Mouse (Mus musculus) kidney, adult 2 months (tissue): ENCODE results near the gene Donson. TPM values are rescaled to one million over a fixed set of nuclear protein-coding genes. Genes with fewer than 3 reads are reported as not detected.

ENCODE experiments used
- DNase-seq: peaks from one replicate; pipeline ENCODE4 v3.0.0; 2021
- H3K27ac ChIP-seq: fragments of 200-500 bp; 2 replicates; pipeline ENCODE4 v1.5.1; 2012; ENCODE audit warnings: low read depth, low read length, control low read depth, inconsistent platforms; ENCODE audit not compliant: insufficient read depth
- H3K27me3 ChIP-seq: fragments of 200-500 bp; replicated peaks from 2 replicates; pipeline ENCODE4 v1.6.1; 2012; ENCODE audit warnings: mild to moderate bottlenecking, moderate library complexity, low read length, inconsistent platforms; ENCODE audit not compliant: control insufficient read depth, insufficient read depth
- H3K36me3 ChIP-seq: fragments of 200-500 bp; 2 replicates; pipeline ENCODE4 v1.6.1; 2012; ENCODE audit warnings: mild to moderate bottlenecking, moderate library complexity, low read length, inconsistent platforms; ENCODE audit not compliant: control insufficient read depth, insufficient read depth
- H3K4me1 ChIP-seq: fragments of 200-500 bp; 2 replicates; pipeline ENCODE4 v1.6.1; 2011; ENCODE audit warnings: low read length; ENCODE audit not compliant: control insufficient read depth, insufficient read depth
- H3K4me3 ChIP-seq: fragments of 200-500 bp; 2 replicates; pipeline ENCODE4 v1.5.1; 2011; ENCODE audit warnings: mild to moderate bottlenecking, low read depth, low read length, control low read depth; ENCODE audit not compliant: insufficient read depth
- CTCF ChIP-seq: fragments of 200-500 bp; conservative IDR thresholded peaks from 2 replicates; pipeline ENCODE4 v1.5.1; 2011; ENCODE audit warnings: low read depth, mild to moderate bottlenecking, control low read depth, low read length, moderate library complexity, mixed read lengths; ENCODE audit not compliant: insufficient read depth, insufficient read length
- POLR2A ChIP-seq: fragments of 200-500 bp; IDR thresholded peaks from one replicate; pipeline ENCODE4 v1.6.1; 2011; ENCODE audit warnings: low read depth, low read length, control low read depth
- WGBS: fragments of 180-500 bp; shearing (Covaris S2); methylation state at CpG from one replicate; pipeline ENCODE4 v1.1.7; 2018; 5-methylcytosine and 5-hydroxymethylcytosine counted together
- polyA plus RNA-seq: library from polyadenylated mRNA; depleted of rRNA; stranded (reverse); fragments of >200 nt; gene quantifications from 2 replicates; pipeline ENCODE4 v1.2.3, GENCODE M21; 2012

Gene Donson
- polyA plus RNA-seq, 1 experiment = 2.3 TPM

- Histone ChIP-seq H3K4me1 (no peaks in the 10 kb centered on the region), H3K27me3 (no peaks in the 10 kb centered on the region), H3K4me3 (no peak overlapping the region), H3K27ac (no peak overlapping the region), H3K36me3 (peaks cover 8% of the 10 kb centered on the region)
- 94% methylated on average over 8 of the region's 8 CpGs for WGBS
- no peak for DNase-seq
- TF ChIP-seq POLR2A (no peak), CTCF (no peak)
Observed at GRCm38 (mm10) chr16:91640171-91640570, 48.4 kb downstream of the Donson start.

- WGBS = 94% methylated on average over 2 of the region's 2 CpGs
- H3K27me3 ChIP-seq = no peaks in the 10 kb centered on the region
- no peak overlapping the region for H3K4me3 ChIP-seq
- H3K4me1 ChIP-seq = no peaks in the 10 kb centered on the region
- TF ChIP-seq POLR2A = no peak
- TF ChIP-seq CTCF = no peak
- H3K27ac ChIP-seq = no peak overlapping the region
- peaks cover 8% of the 10 kb centered on the region for H3K36me3 ChIP-seq
- DNase-seq = no peak
Observed at GRCm38 (mm10) chr16:91639636-91640035, 48.9 kb downstream of the Donson start.

DNA sequence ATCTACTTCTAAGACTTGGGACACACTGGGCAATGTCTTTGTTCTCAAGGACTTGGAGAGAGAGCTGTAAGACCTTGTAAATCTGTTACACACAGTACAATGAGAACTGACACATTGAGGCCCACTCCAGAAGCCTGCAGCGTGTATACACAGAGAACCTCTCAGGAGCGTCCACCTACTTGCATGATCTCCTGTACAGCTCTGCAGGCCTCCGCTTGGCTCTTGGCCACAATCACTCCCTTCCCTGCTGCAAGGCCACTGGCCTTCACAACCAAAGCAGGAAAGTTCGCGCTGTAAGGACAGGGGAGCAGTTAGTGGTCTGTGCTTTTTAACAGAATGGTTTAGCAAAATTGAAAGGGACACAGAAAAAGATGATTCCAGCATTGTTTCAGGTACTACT is 49.4 kb downstream of the Donson start:
- H3K27me3 ChIP-seq = no peaks in the 10 kb centered on the region
- DNase-seq = no peak
- no peaks in the 10 kb centered on the region for H3K4me1 ChIP-seq
- H3K4me3 ChIP-seq = no peak overlapping the region
- TF ChIP-seq POLR2A (no peak), CTCF (no peak)
- no peak overlapping the region for H3K27ac ChIP-seq
- WGBS = 94% methylated on average over 5 of the region's 5 CpGs
- peaks cover 8% of the 10 kb centered on the region for H3K36me3 ChIP-seq

DNA sequence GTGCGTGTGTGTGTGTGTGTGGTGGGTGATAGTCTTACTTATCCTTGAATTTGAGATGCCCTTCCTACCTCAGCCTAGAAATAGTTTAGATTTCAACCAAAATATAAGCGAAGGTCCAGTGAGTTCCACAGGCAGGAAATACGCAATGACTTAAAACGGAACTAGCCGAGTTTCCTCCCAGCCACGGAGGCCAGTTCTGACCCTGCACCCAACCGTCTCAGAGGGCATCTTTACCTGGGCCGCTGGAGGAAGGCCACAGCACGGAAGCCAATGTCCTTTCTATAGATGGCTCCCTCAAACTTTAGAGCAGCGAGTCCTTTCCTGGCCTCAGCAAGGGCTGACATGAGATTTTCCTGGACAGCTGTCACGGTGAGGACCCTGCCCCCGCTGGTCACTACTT is 54.9 kb downstream of the Donson start:
- WGBS = 80% methylated on average over 12 of the region's 12 CpGs
- Histone ChIP-seq H3K27me3 (no peaks in the 10 kb centered on the region), H3K27ac (no peak overlapping the region), H3K36me3 (peaks cover 7% of the 10 kb centered on the region), H3K4me3 (no peak overlapping the region), H3K4me1 (no peaks in the 10 kb centered on the region)
- no peak for DNase-seq
- TF ChIP-seq POLR2A (no peak), CTCF (no peak)

DNA sequence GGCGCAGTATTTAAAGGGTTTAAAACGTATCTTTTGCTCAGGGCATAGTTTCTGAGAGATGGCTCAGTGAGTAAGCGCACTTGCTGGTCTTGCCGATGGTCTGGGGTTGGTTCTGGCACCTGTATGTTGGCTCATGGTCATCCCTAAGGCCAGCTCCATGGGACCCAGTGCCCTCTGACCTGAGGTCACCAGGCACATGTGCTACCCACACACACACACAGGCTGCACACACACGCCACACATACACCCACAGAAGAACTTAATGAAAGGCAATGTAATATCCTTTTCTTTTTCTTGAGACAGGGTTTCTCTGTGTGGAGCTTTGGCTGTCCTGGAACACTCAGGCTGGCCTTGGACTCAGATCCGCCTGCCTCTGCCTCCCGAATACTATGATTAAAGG is 55.6 kb downstream of the Donson start:
- 95% methylated on average over 7 of the region's 7 CpGs for WGBS
- Histone ChIP-seq H3K4me3 (no peak overlapping the region), H3K27me3 (no peaks in the 10 kb centered on the region), H3K36me3 (peaks cover 7% of the 10 kb centered on the region), H3K27ac (no peak overlapping the region), H3K4me1 (no peaks in the 10 kb centered on the region)
- DNase-seq = no peak
- no peak for TF ChIP-seq CTCF
- no peak for TF ChIP-seq POLR2A

DNA sequence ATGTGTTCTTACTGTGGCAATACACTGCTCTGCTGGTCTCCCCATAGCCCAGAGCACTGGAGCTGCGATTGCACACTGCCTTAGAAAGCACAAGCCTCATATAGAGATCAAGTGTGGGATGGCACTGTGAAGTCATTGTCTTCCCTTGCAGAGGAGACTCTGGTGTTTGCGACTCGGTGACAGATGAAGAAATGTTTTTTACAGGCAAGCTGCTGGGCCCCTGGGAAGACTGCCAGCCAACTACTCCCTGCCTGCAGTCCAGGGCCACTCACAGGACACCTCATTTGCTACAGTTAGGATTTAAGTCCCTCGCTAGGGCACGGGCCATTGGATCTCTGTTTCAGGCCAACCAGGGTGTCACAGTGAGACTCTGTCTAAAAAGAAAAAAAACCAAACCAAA is 56.1 kb downstream of the Donson start:
- 87% methylated on average over 5 of the region's 5 CpGs for WGBS
- H3K27ac ChIP-seq = no peak overlapping the region
- no peaks in the 10 kb centered on the region for H3K27me3 ChIP-seq
- TF ChIP-seq CTCF = no peak
- no peak for TF ChIP-seq POLR2A
- peaks cover 4% of the 10 kb centered on the region for H3K36me3 ChIP-seq
- no peak for DNase-seq
- H3K4me3 ChIP-seq = no peak overlapping the region
- no peaks in the 10 kb centered on the region for H3K4me1 ChIP-seq

DNA sequence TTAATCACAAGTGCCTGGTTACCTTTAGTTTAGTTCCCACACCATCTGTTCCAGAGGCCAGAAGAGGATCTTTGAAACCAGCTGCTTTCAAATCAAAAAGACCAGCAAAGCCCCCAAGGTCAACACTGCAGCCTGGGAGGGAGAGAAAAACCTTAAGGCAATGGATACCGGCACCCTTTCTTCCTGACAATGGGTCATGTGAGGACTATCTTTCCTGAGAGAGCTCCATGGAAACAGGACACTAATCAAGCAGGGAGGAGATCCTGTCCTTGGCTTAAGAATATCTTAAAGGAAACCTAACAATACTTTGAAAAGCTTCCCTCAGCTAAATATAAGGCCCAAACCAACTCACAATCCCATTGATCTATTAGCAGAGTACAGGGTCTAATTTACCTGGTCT is 58.0 kb downstream of the Donson start:
- Histone ChIP-seq H3K27ac (no peak overlapping the region), H3K4me3 (no peak overlapping the region), H3K36me3 (peaks cover 4% of the 10 kb centered on the region), H3K4me1 (no peaks in the 10 kb centered on the region), H3K27me3 (no peaks in the 10 kb centered on the region)
- TF ChIP-seq CTCF (no peak), POLR2A (no peak)
- DNase-seq = no peak
- 43% methylated on average over 1 of the region's 1 CpGs for WGBS

GRCm38 (mm10) chr16:91629749-91630148 is 58.8 kb downstream of the Donson start:
- H3K27ac ChIP-seq = no peak overlapping the region
- no peak for TF ChIP-seq POLR2A
- TF ChIP-seq CTCF = no peak
- H3K4me1 ChIP-seq = no peaks in the 10 kb centered on the region
- H3K36me3 ChIP-seq = peaks cover 4% of the 10 kb centered on the region
- H3K27me3 ChIP-seq = no peaks in the 10 kb centered on the region
- no peak for DNase-seq
- WGBS = 94% methylated on average over 4 of the region's 4 CpGs
- no peak overlapping the region for H3K4me3 ChIP-seq
